ENCODE assay signal across 9 mouse cellular contexts in genomic region chr2:65342057-65342456, GRCm38 (mm10). TPM values are rescaled to one million over a fixed set of nuclear protein-coding genes. Genes with fewer than 3 reads are reported as not detected.
DNase-seq lines count a peak whose midpoint lies in the region; ATAC-seq and TF ChIP-seq lines count a peak whose summit lies in the region.
"Had no signal": no experiment of that assay in that cellular context is flagged by ENCODE, and none has a peak within 500 bp of the region (broad histone marks: within the 10 kb centered on the region; RNA-seq: fewer than 3 reads in every experiment).

No protein-coding gene starts in this region.

- no peaks in the 10 kb centered on the region for H3K9me3 ChIP-seq in kidney, postnatal 0 days (replicated peaks; ENCODE audit: low read length)
- H3K9me3 ChIP-seq in liver, embryonic 12.5 days (replicated peaks): no peaks in the 10 kb centered on the region

- no peaks in the 10 kb centered on the region for H3K4me1 ChIP-seq in kidney, postnatal 0 days (replicated peaks; ENCODE audit: insufficient read depth, low read length)
- H3K4me1 ChIP-seq in liver, embryonic 12.5 days: no peaks in the 10 kb centered on the region

- no peak overlapping the region for H3K9ac ChIP-seq in kidney, postnatal 0 days (ENCODE audit: low read depth, low read length)
- no peak overlapping the region for H3K9ac ChIP-seq in liver, embryonic 12.5 days

- H3K27me3 ChIP-seq in kidney, postnatal 0 days (ENCODE audit: insufficient read depth, low read length): no peaks in the 10 kb centered on the region
- H3K27me3 ChIP-seq in liver, embryonic 12.5 days (replicated peaks): no peaks in the 10 kb centered on the region

- no peak; the same call in 1 of the 2 replicates for ATAC-seq in kidney, postnatal 0 days (replicated peaks; ENCODE audit: low FRiP score, low read depth)
- ATAC-seq in common myeloid progenitor, adult 5-6 weeks (replicated peaks; ENCODE audit: low read depth, poor library complexity, severe bottlenecking): peak; percentile 96
- peak; percentile 30; the same call in 1 of the 2 replicates for ATAC-seq in liver, embryonic 12.5 days

- H3K27ac ChIP-seq in kidney, postnatal 0 days: no peak overlapping the region
- no peak overlapping the region for H3K27ac ChIP-seq in liver, embryonic 12.5 days

- peak; percentile 29 for DNase-seq in kidney, postnatal 0 days (ENCODE audit: low spot score)
- no peak for DNase-seq in kidney, postnatal 14 days
- peak; percentile 62 to 63 for DNase-seq in spleen, postnatal 36 days (ENCODE audit: low spot score in 2 of 2)
- no peak for DNase-seq in adipocyte (ENCODE audit: low spot score)
- DNase-seq in right cerebral cortex, postnatal 36 days (ENCODE audit: low spot score in 2 of 2): no peak
- DNase-seq in kidney, adult 11 months: no peak

- WGBS in kidney, postnatal 0 days: 59% methylated on average over 10 of the region's 10 CpGs
- WGBS in liver, embryonic 12.5 days (ENCODE audit: insufficient replicate concordance): 22% methylated on average over 10 of the region's 10 CpGs

- no peak overlapping the region for H3K4me3 ChIP-seq in kidney, postnatal 0 days (replicated peaks; ENCODE audit: low read depth, low read length)
- no peak overlapping the region for H3K4me3 ChIP-seq in liver, embryonic 12.5 days

- no peak for TF ChIP-seq CTCF in kidney, postnatal 0 days (IDR thresholded peaks at IDR 0.05; ENCODE audit: low read depth)

- H3K36me3 ChIP-seq in kidney, postnatal 0 days (ENCODE audit: insufficient read depth, low read length): no peaks in the 10 kb centered on the region
- no peaks in the 10 kb centered on the region for H3K36me3 ChIP-seq in liver, embryonic 12.5 days

- H3K4me2 ChIP-seq in kidney, postnatal 0 days (ENCODE audit: low read length): no peak overlapping the region
- H3K4me2 ChIP-seq in liver, embryonic 12.5 days: no peak overlapping the region

RNA-seq across cellular contexts. Expression of gene Slc38a11, which starts 21.8 kb away (rescaled TPM):
- polyA plus RNA-seq in kidney, postnatal 0 days (2015; fragmentation: Nextera tagmentation; extraction: Ambion mirVana): 0.82 and 0.95 TPM in 2 replicates
- 0.05 TPM in 1 of 2 replicates, not detected in the other for total RNA-seq in common myeloid progenitor, adult 5-6 weeks (2017)
- 0.08 TPM in 1 of 2 replicates, not detected in the other for polyA plus RNA-seq in liver, embryonic 12.5 days (2016; fragmentation: Nextera tagmentation; extraction: Ambion mirVana)
- polyA plus RNA-seq: intestine, embryonic 14.5 days had no signal

Comparison
In these comparisons a context has a peak if more than half of its experiments do, and no peak if none do; other contexts are left out.
1. DNase-seq: peak in kidney, postnatal 0 days (single experiment) and spleen, postnatal 36 days (2 of 2); none in kidney, postnatal 14 days (single experiment), adipocyte (single experiment), right cerebral cortex, postnatal 36 days (0 of 2) and kidney, adult 11 months (single experiment).